Mouse (Mus musculus) heart, embryonic 15.5 days (tissue): ENCODE data around the gene Ankrd2. TPM values are rescaled to one million over a fixed set of nuclear protein-coding genes. Genes with fewer than 3 reads are reported as not detected.

Experiments used
- ATAC-seq: fragments of 200-750 bp; cut with Nextera tagmentation; replicated peaks from 2 replicates; pipeline ENCODE4 v1.8.0; 2017; ENCODE audit warnings: low read depth, moderate TSS enrichment; ENCODE audit not compliant: insufficient number of reproducible peaks, insufficient read depth, low FRiP score
- H3K27ac ChIP-seq: fragments of 300-500 bp; sonication (generic); 2 replicates; pipeline ENCODE4 v1.5.1; 2015; ENCODE audit warnings: mild to moderate bottlenecking, inconsistent platforms
- H3K27me3 ChIP-seq: fragments of 300-500 bp; sonication (generic); 2 replicates; pipeline ENCODE4 v1.6.1; 2015; ENCODE audit warnings: inconsistent platforms
- H3K36me3 ChIP-seq: fragments of 300-500 bp; sonication (generic); 2 replicates; pipeline ENCODE4 v1.6.1; 2015; ENCODE audit warnings: mild to moderate bottlenecking, inconsistent platforms
- H3K4me1 ChIP-seq: fragments of 300-500 bp; sonication (generic); replicated peaks from 2 replicates; pipeline ENCODE4 v1.6.1; 2015; ENCODE audit warnings: inconsistent platforms
- H3K4me2 ChIP-seq: fragments of 300-500 bp; sonication (generic); 2 replicates; pipeline ENCODE4 v1.6.1; 2015; ENCODE audit warnings: inconsistent platforms, mild to moderate bottlenecking, moderate library complexity
- H3K4me3 ChIP-seq: fragments of 300-500 bp; sonication (generic); 2 replicates; pipeline ENCODE4 v1.5.1; 2015; ENCODE audit warnings: mild to moderate bottlenecking, inconsistent platforms
- H3K9ac ChIP-seq: fragments of 300-500 bp; sonication (generic); 2 replicates; pipeline ENCODE4 v1.6.1; 2015; ENCODE audit warnings: mild to moderate bottlenecking, inconsistent platforms
- H3K9me3 ChIP-seq: fragments of 300-500 bp; sonication (generic); replicated peaks from 2 replicates; pipeline ENCODE4 v1.6.1; 2016; ENCODE audit warnings: inconsistent platforms
- WGBS: fragments of 180-500 bp; shearing (Covaris S2); methylation state at CpG from one replicate; pipeline ENCODE4 v1.1.7; 2015; ENCODE audit warnings: mixed read lengths; 5-methylcytosine and 5-hydroxymethylcytosine counted together
- polyA plus RNA-seq: library from polyadenylated mRNA; unstranded; fragments of >200 nt; fragmentation: Nextera tagmentation; extraction: Ambion mirVana; gene quantifications from 2 replicates; pipeline ENCODE4 v1.2.1, GENCODE M21; 2015

Ankrd2 gene
- polyA plus RNA-seq, 1 experiment from 2014 or later, result not detected

DNA sequence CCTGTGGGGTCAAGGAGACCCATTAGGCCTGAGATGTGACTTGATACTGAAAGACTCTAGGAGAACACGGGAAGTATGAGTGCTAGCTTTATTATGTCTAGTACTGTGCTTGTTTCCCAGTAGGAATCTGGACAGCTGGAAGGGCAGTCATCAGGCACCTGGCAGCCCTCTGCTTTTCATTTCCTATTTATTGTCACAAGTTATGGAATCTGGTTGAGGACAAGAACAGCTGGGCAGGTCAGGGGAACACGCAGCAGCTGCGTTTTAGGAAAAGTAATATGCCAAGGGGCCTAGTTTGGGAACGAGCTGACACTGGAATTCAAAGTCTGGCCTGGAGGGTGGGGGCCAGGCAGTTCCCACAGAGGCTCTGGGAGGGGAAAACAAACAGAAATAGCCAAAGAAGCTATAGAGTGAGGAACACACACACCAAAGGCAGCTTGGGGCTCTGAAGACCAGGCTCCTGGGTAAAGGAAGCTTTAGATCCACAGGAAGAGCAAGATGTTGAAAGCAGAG lies 35.3 kb upstream of the Ankrd2 start:
- H3K4me3 ChIP-seq, result no peak overlapping the region
- H3K9ac ChIP-seq, result no peak overlapping the region; the same call in 1 of the 2 replicates
- no peaks in the 10 kb centered on the region for H3K27me3 ChIP-seq
- peaks cover 74% of the 10 kb centered on the region for H3K4me1 ChIP-seq
- H3K36me3 ChIP-seq, result no peaks in the 10 kb centered on the region
- no peak for ATAC-seq
- peak overlapping the region; percentile 81 for H3K27ac ChIP-seq
- no peak overlapping the region for H3K4me2 ChIP-seq
- H3K9me3 ChIP-seq, result no peaks in the 10 kb centered on the region
- 15% methylated on average over 4 of the region's 4 CpGs for WGBS

DNA sequence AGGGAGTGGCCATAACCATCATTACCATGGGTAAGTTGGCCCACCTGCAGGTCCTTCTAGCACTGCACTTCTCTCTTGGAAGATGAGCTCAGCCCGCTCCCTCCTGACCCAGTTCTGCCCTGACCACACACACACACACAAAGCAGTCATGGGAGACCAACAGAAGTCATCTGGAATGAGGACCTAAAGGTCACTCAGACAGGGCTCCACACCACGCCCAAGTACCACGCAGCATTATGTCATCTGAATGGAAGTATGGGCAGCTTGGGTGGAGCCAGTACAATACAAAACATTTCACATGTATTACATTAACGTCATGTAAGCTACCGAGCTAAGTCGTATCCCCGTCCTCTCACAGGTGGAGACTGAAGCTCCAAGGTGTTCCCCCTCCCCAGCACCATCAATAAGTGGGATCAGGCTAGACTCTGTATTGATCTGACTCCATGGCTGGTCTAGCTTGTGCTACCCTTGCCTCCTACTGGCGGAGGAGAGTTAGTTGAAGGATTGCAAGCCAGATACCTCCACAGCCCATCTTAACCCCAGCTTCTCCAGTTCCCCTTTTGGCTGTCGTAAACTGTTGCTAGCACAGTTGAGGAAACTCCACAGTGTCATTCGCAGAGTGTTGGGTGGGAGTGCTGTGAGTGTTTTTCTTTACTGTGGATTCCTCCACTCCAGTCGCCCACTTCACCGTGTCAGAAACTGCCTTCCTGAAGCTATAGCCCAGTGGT lies 34.4 kb upstream of the Ankrd2 start:
- H3K36me3 ChIP-seq, result no peaks in the 10 kb centered on the region
- WGBS, result 91% methylated on average over 12 of the region's 12 CpGs
- no peaks in the 10 kb centered on the region for H3K27me3 ChIP-seq
- H3K4me3 ChIP-seq, result no peak overlapping the region
- no peak overlapping the region for H3K9ac ChIP-seq
- ATAC-seq, result no peak
- H3K9me3 ChIP-seq, result no peaks in the 10 kb centered on the region
- H3K27ac ChIP-seq, result peak overlapping the region; percentile 81
- H3K4me1 ChIP-seq, result peaks cover 75% of the 10 kb centered on the region
- no peak overlapping the region for H3K4me2 ChIP-seq

DNA sequence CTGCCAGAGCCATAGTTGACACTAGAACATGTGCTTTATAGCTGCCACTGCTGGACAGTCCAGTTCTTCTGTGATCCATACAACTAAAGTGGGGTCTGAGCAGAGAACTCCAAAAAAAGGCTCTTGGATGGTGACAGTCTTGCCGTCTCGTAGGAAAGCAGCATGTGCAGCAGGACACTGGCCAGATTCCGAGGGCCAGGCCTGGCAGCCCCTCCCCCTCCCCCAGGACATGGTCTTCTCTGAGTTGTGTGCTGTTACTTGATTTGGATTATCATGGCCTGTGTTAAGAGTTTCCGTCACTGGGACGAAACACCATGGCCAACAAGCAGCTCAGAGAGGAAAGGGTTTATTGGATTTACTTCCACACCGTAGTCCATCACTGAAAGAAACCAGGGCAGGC lies 31.5 kb upstream of the Ankrd2 start:
- peaks cover 72% of the 10 kb centered on the region for H3K4me1 ChIP-seq
- no peak overlapping the region for H3K4me2 ChIP-seq
- H3K36me3 ChIP-seq, result no peaks in the 10 kb centered on the region
- no peak overlapping the region for H3K4me3 ChIP-seq
- H3K9ac ChIP-seq, result no peak overlapping the region
- no peaks in the 10 kb centered on the region for H3K27me3 ChIP-seq
- peak overlapping the region; percentile 28; the same call in 1 of the 2 replicates for H3K27ac ChIP-seq
- WGBS, result 30% methylated on average over 6 of the region's 6 CpGs
- no peak for ATAC-seq
- no peaks in the 10 kb centered on the region for H3K9me3 ChIP-seq

DNA sequence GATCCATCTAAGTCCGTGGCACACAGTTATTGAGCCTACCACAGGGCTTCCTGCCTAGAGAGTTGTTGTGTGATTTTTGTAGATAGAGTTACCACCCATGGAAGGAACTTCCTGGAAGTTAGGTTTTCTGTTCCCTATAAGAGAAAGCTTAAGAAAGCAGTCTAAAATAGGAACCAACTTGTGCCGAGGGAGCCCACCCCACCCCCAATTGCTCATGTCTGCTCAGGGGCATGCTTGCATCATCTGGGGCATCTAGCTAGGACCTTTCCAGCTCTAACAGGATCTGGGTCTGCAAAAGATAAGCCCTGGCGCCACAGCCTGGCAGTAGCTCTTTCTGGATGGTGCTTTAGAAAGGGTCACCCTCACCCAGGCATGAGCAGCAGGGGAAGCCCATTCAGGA lies 30.2 kb upstream of the Ankrd2 start:
- ATAC-seq, result no peak
- H3K9ac ChIP-seq, result no peak overlapping the region
- H3K4me3 ChIP-seq, result no peak overlapping the region
- peak overlapping the region; percentile 51 for H3K27ac ChIP-seq
- H3K9me3 ChIP-seq, result no peaks in the 10 kb centered on the region
- no peak overlapping the region for H3K4me2 ChIP-seq
- peaks cover 58% of the 10 kb centered on the region for H3K4me1 ChIP-seq
- H3K36me3 ChIP-seq, result no peaks in the 10 kb centered on the region
- no peaks in the 10 kb centered on the region for H3K27me3 ChIP-seq
- WGBS, result 33% methylated on average over 3 of the region's 3 CpGs

DNA sequence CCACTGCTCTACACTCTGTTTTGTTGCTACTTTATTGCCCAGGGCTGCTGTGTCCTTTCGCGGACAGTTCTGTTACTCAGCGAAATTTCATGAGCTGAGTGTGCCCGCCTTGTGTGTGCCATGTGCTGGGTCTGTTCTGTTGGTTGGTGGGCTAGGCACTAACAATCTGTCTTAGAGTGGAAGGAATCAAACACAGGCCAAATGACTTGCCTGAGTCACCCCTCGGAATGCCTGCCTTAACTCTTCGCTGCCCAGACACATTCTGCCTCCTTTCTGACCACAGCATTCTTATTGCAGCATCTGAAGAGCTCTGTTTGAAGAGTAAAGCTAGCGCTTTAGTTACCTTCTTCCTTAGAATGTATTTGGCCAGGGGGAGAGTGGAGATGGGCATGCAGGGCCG lies 29.2 kb upstream of the Ankrd2 start:
- 65% methylated on average over 8 of the region's 8 CpGs for WGBS
- H3K4me1 ChIP-seq, result peaks cover 49% of the 10 kb centered on the region

DNA sequence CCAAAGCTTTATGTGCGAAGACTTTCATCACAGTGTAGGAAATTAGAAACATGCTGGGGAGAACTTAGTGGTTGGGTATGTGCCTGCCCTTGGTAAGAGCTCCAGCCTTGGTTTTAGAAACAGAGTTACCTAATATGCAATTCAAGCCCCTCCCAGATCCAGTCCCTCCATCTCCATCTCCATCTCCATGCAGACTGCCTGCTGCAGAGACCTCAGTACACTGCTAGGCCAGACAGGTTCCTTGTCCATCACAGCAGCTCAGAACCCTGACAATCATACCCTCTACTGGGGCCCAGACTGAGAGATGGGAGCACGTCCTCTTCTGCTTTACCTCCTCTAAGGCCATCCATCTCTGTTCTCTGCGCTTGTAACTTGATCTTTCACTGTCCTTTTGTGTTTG lies 27.2 kb upstream of the Ankrd2 start:
- no peak for ATAC-seq
- H3K4me3 ChIP-seq, result no peak overlapping the region
- H3K4me1 ChIP-seq, result peaks cover 49% of the 10 kb centered on the region
- H3K36me3 ChIP-seq, result no peaks in the 10 kb centered on the region
- H3K4me2 ChIP-seq, result no peak overlapping the region
- no peaks in the 10 kb centered on the region for H3K9me3 ChIP-seq
- peak overlapping the region; percentile 67 for H3K27ac ChIP-seq
- no peak overlapping the region for H3K9ac ChIP-seq
- WGBS, result 49% methylated on average over 3 of the region's 3 CpGs
- no peaks in the 10 kb centered on the region for H3K27me3 ChIP-seq

More for the DNA sequence above, 29.2 kb upstream of the Ankrd2 start:
- Histone ChIP-seq H3K36me3 (no peaks in the 10 kb centered on the region), H3K27ac (no peak overlapping the region), H3K9ac (no peak overlapping the region), H3K27me3 (no peaks in the 10 kb centered on the region), H3K4me3 (no peak overlapping the region), H3K4me2 (no peak overlapping the region), H3K9me3 (no peaks in the 10 kb centered on the region)
- ATAC-seq, result no peak

DNA sequence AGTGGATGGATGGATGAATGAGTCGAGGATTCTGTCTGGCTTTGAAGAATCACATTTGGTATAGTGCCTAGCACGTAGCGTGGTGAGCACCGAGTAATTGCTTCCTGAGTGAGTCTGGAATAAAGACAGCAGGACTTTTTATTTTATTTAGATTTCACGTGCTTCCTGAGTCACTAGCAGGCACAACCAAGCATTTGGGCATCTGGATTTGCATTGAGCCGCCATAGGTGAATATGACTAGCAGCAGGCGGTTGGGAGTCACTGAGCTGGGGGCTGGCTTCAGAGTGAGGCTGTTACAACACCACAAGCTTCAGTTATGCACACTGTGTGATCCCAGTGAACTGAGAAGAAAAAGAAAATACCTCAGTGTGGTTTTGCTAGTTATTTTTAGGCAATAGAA lies 26.7 kb upstream of the Ankrd2 start:
- no peak for ATAC-seq
- no peaks in the 10 kb centered on the region for H3K9me3 ChIP-seq
- no peak overlapping the region for H3K9ac ChIP-seq
- H3K36me3 ChIP-seq, result no peaks in the 10 kb centered on the region
- H3K27me3 ChIP-seq, result no peaks in the 10 kb centered on the region
- 58% methylated on average over 7 of the region's 7 CpGs for WGBS
- H3K4me3 ChIP-seq, result no peak overlapping the region
- H3K4me2 ChIP-seq, result no peak overlapping the region
- peaks cover 45% of the 10 kb centered on the region for H3K4me1 ChIP-seq
- peak overlapping the region; percentile 67 for H3K27ac ChIP-seq

DNA sequence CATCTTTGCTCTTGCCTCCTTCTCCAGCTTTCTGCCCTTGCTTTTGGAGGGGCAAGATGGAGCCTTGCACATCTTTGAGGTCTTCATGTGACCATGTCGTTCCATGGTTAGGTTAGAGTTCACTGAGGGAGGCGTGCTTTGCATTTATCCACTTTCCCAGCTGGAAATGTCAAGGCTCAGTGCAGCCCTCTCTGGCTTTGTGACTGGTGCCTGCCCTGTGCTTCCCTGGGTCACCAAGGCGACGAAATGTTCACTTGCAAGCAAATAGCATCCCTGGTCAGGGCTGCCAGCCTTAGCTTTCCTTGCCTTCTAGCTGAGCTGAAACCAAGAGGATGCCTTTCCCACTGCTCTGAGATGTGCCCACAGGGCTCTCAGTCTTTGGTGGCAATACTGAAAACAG lies 25.4 kb upstream of the Ankrd2 start:
- ATAC-seq, result no peak
- H3K9ac ChIP-seq, result no peak overlapping the region
- peaks cover 31% of the 10 kb centered on the region for H3K4me1 ChIP-seq
- no peaks in the 10 kb centered on the region for H3K36me3 ChIP-seq
- H3K27ac ChIP-seq, result no peak overlapping the region
- 75% methylated on average over 4 of the region's 4 CpGs for WGBS
- no peak overlapping the region for H3K4me3 ChIP-seq
- H3K4me2 ChIP-seq, result no peak overlapping the region
- no peaks in the 10 kb centered on the region for H3K27me3 ChIP-seq
- no peaks in the 10 kb centered on the region for H3K9me3 ChIP-seq

DNA sequence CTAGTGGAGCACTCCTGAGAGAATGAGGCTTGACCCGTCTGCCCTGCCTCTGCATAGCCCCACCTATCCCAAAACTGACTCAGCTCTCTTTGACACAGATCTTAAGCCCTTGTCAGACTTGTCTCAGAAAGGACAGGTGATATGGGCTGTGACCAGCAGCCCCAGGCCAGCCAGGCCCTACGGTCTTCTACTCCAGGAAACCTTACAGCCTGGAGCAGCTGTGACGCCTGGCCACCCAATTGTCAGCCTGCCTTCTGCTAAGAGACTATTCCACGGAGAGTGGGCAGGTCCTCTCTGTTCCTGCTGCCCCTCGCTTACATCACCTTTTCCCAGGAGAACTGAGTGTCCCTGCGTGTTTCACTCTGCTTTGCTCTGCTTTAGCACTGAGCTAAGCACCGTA lies 24.7 kb upstream of the Ankrd2 start:
- Histone ChIP-seq H3K9me3 (no peaks in the 10 kb centered on the region), H3K4me1 (peaks cover 28% of the 10 kb centered on the region), H3K4me2 (no peak overlapping the region), H3K27me3 (no peaks in the 10 kb centered on the region), H3K9ac (no peak overlapping the region), H3K4me3 (no peak overlapping the region), H3K27ac (no peak overlapping the region), H3K36me3 (no peaks in the 10 kb centered on the region)
- ATAC-seq, result no peak
- WGBS, result 83% methylated on average over 7 of the region's 7 CpGs

DNA sequence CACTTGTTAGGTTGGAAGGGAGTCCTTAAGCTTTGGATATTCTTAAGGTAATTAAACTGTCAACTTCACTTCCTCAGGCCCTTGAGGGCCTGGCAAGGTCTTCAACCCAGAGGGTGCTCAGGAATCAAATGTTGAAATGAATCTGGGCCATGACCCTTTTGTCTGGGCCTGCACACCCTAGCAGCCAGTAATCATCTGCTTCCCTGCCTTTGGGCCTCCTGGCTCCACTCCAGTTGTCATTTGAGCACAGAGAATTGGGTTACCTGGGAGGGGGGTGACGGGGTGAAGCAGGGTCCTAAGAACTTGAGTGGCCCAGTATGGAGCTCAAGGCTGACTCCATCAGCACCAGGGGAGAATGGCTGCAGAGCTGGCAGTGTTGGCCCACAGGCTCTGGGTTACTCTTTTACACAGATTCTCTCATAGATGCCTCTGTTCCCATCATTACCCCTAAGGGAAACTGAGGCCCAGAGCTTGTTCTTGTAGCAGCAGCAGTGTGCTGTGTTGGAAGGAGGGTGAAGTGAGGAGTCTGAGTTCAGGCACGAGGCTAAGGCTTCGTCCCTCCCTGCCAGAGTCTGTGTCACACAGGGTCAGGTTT lies 21.5 kb upstream of the Ankrd2 start:
- H3K9me3 ChIP-seq, result no peaks in the 10 kb centered on the region
- peaks cover 31% of the 10 kb centered on the region for H3K4me1 ChIP-seq
- 77% methylated on average over 3 of the region's 3 CpGs for WGBS
- H3K9ac ChIP-seq, result no peak overlapping the region
- H3K27me3 ChIP-seq, result no peaks in the 10 kb centered on the region
- H3K27ac ChIP-seq, result no peak overlapping the region
- ATAC-seq, result no peak
- no peak overlapping the region for H3K4me2 ChIP-seq
- no peaks in the 10 kb centered on the region for H3K36me3 ChIP-seq
- no peak overlapping the region for H3K4me3 ChIP-seq

DNA sequence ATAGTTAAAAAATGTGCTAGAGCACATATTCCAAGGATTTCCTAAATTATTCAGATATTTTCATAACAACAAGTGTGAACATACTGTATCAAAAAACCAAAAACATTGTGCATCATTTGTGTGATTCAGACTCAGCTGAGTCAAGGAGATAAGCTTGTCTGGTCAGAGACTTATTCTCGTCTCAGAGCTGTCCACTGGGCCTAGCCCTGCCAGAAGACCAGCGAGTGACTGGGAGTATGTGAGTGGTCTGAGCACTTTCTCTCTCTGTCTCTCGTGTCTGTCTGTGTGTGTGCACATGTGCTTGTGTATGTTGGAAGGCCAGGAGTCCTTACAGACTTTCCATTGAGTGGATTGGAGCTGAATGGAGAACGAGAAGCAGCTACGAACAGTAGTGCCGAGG lies 20.8 kb upstream of the Ankrd2 start:
- H3K36me3 ChIP-seq, result no peaks in the 10 kb centered on the region
- H3K4me3 ChIP-seq, result no peak overlapping the region
- H3K4me2 ChIP-seq, result no peak overlapping the region
- no peak overlapping the region for H3K9ac ChIP-seq
- WGBS, result 72% methylated on average over 6 of the region's 6 CpGs
- peaks cover 34% of the 10 kb centered on the region for H3K4me1 ChIP-seq
- no peak overlapping the region for H3K27ac ChIP-seq
- H3K9me3 ChIP-seq, result no peaks in the 10 kb centered on the region
- ATAC-seq, result no peak
- no peaks in the 10 kb centered on the region for H3K27me3 ChIP-seq

DNA sequence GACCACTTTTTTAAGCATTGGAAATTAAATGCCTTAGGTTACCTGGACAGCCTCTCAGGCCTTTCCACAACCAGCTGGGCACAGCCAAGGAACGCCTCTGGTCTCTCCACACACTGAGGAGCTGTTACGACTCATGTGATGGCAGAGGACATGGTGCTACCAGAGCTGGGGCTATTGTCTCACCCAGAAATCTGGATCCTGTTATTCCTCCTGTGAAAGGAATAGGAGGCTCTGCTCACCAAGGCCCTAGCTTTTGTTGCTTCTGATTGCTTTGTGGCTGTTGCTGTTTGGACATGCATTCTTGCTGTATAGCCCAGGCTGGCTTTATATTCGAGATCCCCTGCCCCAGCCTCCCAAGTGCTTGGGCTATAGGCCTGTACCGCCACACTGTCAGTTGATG lies 19.5 kb upstream of the Ankrd2 start:
- Histone ChIP-seq H3K9me3 (no peaks in the 10 kb centered on the region), H3K9ac (no peak overlapping the region), H3K27ac (peak overlapping the region; percentile 81), H3K4me1 (peaks cover 39% of the 10 kb centered on the region), H3K27me3 (no peaks in the 10 kb centered on the region), H3K4me3 (no peak overlapping the region), H3K36me3 (no peaks in the 10 kb centered on the region), H3K4me2 (no peak overlapping the region)
- WGBS, result 77% methylated on average over 4 of the region's 4 CpGs
- no peak for ATAC-seq
